Mouse (Mus musculus) embryonic facial prominence, embryonic 12.5 days (tissue): ENCODE results near the gene Ppp1r17. TPM values are rescaled to one million over a fixed set of nuclear protein-coding genes. Genes with fewer than 3 reads are reported as not detected.

Experiments
- ATAC-seq: fragments of 200-750 bp; cut with Nextera tagmentation; 2 replicates; pipeline ENCODE4 v1.8.0; 2017; ENCODE audit not compliant: insufficient number of reproducible peaks, insufficient read depth, low FRiP score, low TSS enrichment
- H3K27ac ChIP-seq: fragments of 300-500 bp; sonication (generic); 2 replicates; pipeline ENCODE4 v1.5.1; 2016; ENCODE audit warnings: mild to moderate bottlenecking
- H3K27me3 ChIP-seq: fragments of 300-500 bp; sonication (generic); 2 replicates; pipeline ENCODE4 v1.6.1; 2016; ENCODE audit warnings: mild to moderate bottlenecking, moderate library complexity
- H3K36me3 ChIP-seq: fragments of 300-500 bp; sonication (generic); 2 replicates; pipeline ENCODE4 v1.6.1; 2016; ENCODE audit warnings: mild to moderate bottlenecking
- H3K4me1 ChIP-seq: fragments of 300-500 bp; sonication (generic); 2 replicates; pipeline ENCODE4 v1.6.1; 2016
- H3K4me2 ChIP-seq: fragments of 300-500 bp; sonication (generic); replicated peaks from 2 replicates; pipeline ENCODE4 v1.6.1; 2016; ENCODE audit warnings: mild to moderate bottlenecking, moderate library complexity
- H3K4me3 ChIP-seq: fragments of 300-500 bp; sonication (generic); 2 replicates; pipeline ENCODE4 v1.5.1; 2016; ENCODE audit warnings: mild to moderate bottlenecking
- H3K9ac ChIP-seq: fragments of 300-500 bp; sonication (generic); 2 replicates; pipeline ENCODE4 v1.6.1; 2016; ENCODE audit warnings: mild to moderate bottlenecking, moderate library complexity
- H3K9me3 ChIP-seq: fragments of 300-500 bp; sonication (generic); 2 replicates; pipeline ENCODE4 v1.6.1; 2016; ENCODE audit warnings: mild to moderate bottlenecking, moderate library complexity
- WGBS: fragments of 180-500 bp; shearing (Covaris S2); methylation state at CpG from one replicate; pipeline ENCODE4 v1.1.7; 2016; 5-methylcytosine and 5-hydroxymethylcytosine counted together
- polyA plus RNA-seq: library from polyadenylated mRNA; unstranded; fragments of >200 nt; fragmentation: Nextera tagmentation; extraction: Ambion mirVana; gene quantifications from 2 replicates; pipeline ENCODE4 v1.2.1, GENCODE M21; 2016

Gene Ppp1r17
- polyA plus RNA-seq, 1 experiment from 2014 or later, result 14.5 TPM

- H3K27ac ChIP-seq, result no peak overlapping the region
- no peaks in the 10 kb centered on the region for H3K27me3 ChIP-seq
- H3K36me3 ChIP-seq, result no peaks in the 10 kb centered on the region
- no peak for ATAC-seq
- no peaks in the 10 kb centered on the region for H3K4me1 ChIP-seq
- H3K9ac ChIP-seq, result no peak overlapping the region
- H3K4me3 ChIP-seq, result no peak overlapping the region
- no peaks in the 10 kb centered on the region for H3K9me3 ChIP-seq
- 78% methylated on average over 4 of the region's 4 CpGs for WGBS
- no peak overlapping the region for H3K4me2 ChIP-seq
These were observed 22.3 kb downstream of the Ppp1r17 start for GRCm38 (mm10) chr6:56039476-56040055.

- H3K4me2 ChIP-seq, result no peak overlapping the region
- no peaks in the 10 kb centered on the region for H3K36me3 ChIP-seq
- no peak overlapping the region for H3K4me3 ChIP-seq
- H3K4me1 ChIP-seq, result no peaks in the 10 kb centered on the region
- H3K27me3 ChIP-seq, result no peaks in the 10 kb centered on the region
- no peak for ATAC-seq
- no peaks in the 10 kb centered on the region for H3K9me3 ChIP-seq
- H3K27ac ChIP-seq, result no peak overlapping the region
- H3K9ac ChIP-seq, result no peak overlapping the region
- WGBS, result 56% methylated on average over 5 of the region's 5 CpGs
These were observed 27.0 kb downstream of the Ppp1r17 start for GRCm38 (mm10) chr6:56044270-56044669.

GRCm38 (mm10) chr6:56044716-56045115 lies 27.4 kb downstream of the Ppp1r17 start:
- no peak overlapping the region for H3K9ac ChIP-seq

GRCm38 (mm10) chr6:56048580-56048979 lies 31.3 kb downstream of the Ppp1r17 start:
- Histone ChIP-seq H3K9me3 (no peaks in the 10 kb centered on the region), H3K27ac (no peak overlapping the region), H3K36me3 (no peaks in the 10 kb centered on the region), H3K4me3 (no peak overlapping the region), H3K9ac (no peak overlapping the region), H3K4me2 (no peak overlapping the region), H3K4me1 (no peaks in the 10 kb centered on the region), H3K27me3 (no peaks in the 10 kb centered on the region)
- ATAC-seq, result no peak
- 90% methylated on average over 3 of the region's 3 CpGs for WGBS

More at GRCm38 (mm10) chr6:56044716-56045115, 27.4 kb downstream of the Ppp1r17 start:
- Histone ChIP-seq H3K4me1 (no peaks in the 10 kb centered on the region), H3K9me3 (no peaks in the 10 kb centered on the region), H3K4me3 (no peak overlapping the region), H3K27me3 (no peaks in the 10 kb centered on the region), H3K27ac (no peak overlapping the region), H3K36me3 (no peaks in the 10 kb centered on the region), H3K4me2 (no peak overlapping the region)
- 72% methylated on average over 1 of the region's 1 CpGs for WGBS
- no peak for ATAC-seq

- H3K9me3 ChIP-seq, result no peaks in the 10 kb centered on the region
- H3K27ac ChIP-seq, result no peak overlapping the region
- ATAC-seq, result no peak
- no peak overlapping the region for H3K4me3 ChIP-seq
- no peaks in the 10 kb centered on the region for H3K27me3 ChIP-seq
- H3K9ac ChIP-seq, result no peak overlapping the region
- 36% methylated on average over 4 of the region's 4 CpGs for WGBS
- H3K4me1 ChIP-seq, result no peaks in the 10 kb centered on the region
- no peak overlapping the region for H3K4me2 ChIP-seq
- no peaks in the 10 kb centered on the region for H3K36me3 ChIP-seq
These were observed 31.8 kb downstream of the Ppp1r17 start for GRCm38 (mm10) chr6:56049104-56049503.

- no peak for ATAC-seq
These were observed 46.4 kb downstream of the Ppp1r17 start for GRCm38 (mm10) chr6:56063736-56064135.

GRCm38 (mm10) chr6:56066632-56067282 lies 49.5 kb downstream of the Ppp1r17 start:
- H3K27ac ChIP-seq, result no peak overlapping the region
- no peaks in the 10 kb centered on the region for H3K4me1 ChIP-seq
- H3K4me3 ChIP-seq, result no peak overlapping the region
- 0 out of 2 replicates have a peak, but pooled peaks have one; percentile 64 for ATAC-seq
- H3K4me2 ChIP-seq, result no peak overlapping the region
- WGBS, result 42% methylated on average over 5 of the region's 5 CpGs
- no peaks in the 10 kb centered on the region for H3K9me3 ChIP-seq
- H3K36me3 ChIP-seq, result no peaks in the 10 kb centered on the region
- no peak overlapping the region for H3K9ac ChIP-seq
- H3K27me3 ChIP-seq, result no peaks in the 10 kb centered on the region

More at GRCm38 (mm10) chr6:56063736-56064135, 46.4 kb downstream of the Ppp1r17 start:
- H3K36me3 ChIP-seq, result no peaks in the 10 kb centered on the region
- H3K9me3 ChIP-seq, result no peaks in the 10 kb centered on the region
- H3K4me2 ChIP-seq, result no peak overlapping the region
- no peak overlapping the region for H3K27ac ChIP-seq
- H3K9ac ChIP-seq, result no peak overlapping the region
- H3K27me3 ChIP-seq, result no peaks in the 10 kb centered on the region
- H3K4me1 ChIP-seq, result no peaks in the 10 kb centered on the region
- H3K4me3 ChIP-seq, result no peak overlapping the region

- Histone ChIP-seq H3K27me3 (no peaks in the 10 kb centered on the region), H3K9me3 (no peaks in the 10 kb centered on the region), H3K4me2 (no peak overlapping the region), H3K4me1 (no peaks in the 10 kb centered on the region), H3K4me3 (no peak overlapping the region), H3K27ac (no peak overlapping the region), H3K36me3 (no peaks in the 10 kb centered on the region), H3K9ac (no peak overlapping the region)
- ATAC-seq, result no peak
These were observed 51.2 kb downstream of the Ppp1r17 start for GRCm38 (mm10) chr6:56068516-56068915.

- Histone ChIP-seq H3K4me3 (no peak overlapping the region), H3K4me1 (no peaks in the 10 kb centered on the region), H3K9ac (no peak overlapping the region), H3K27me3 (no peaks in the 10 kb centered on the region), H3K27ac (no peak overlapping the region), H3K4me2 (no peak overlapping the region), H3K9me3 (no peaks in the 10 kb centered on the region), H3K36me3 (no peaks in the 10 kb centered on the region)
- WGBS, result 46% methylated on average over 4 of the region's 4 CpGs
- no peak for ATAC-seq
These were observed 59.1 kb downstream of the Ppp1r17 start for GRCm38 (mm10) chr6:56076378-56076805.

Other genes starting within 250 kb of the Ppp1r17 start
- 0.10 TPM in 1 of 2 replicates, not detected in the other for gene Itprid1, start 180.6 kb upstream of the Ppp1r17 start, polyA plus RNA-seq